Mouse (Mus musculus) CD4-positive helper T cell, adult 2 months (primary cell): ENCODE measurements around the gene Lgals12.
A peak's percentile ranks its signal among the peaks of the same experiment; 100 is the strongest.

Experiments
- DNase-seq: peaks from one replicate; pipeline ENCODE4 v3.0.0-alpha.2; 2012; ENCODE audit warnings: low read depth, missing footprints, low spot score

Lgals12 gene

DNA sequence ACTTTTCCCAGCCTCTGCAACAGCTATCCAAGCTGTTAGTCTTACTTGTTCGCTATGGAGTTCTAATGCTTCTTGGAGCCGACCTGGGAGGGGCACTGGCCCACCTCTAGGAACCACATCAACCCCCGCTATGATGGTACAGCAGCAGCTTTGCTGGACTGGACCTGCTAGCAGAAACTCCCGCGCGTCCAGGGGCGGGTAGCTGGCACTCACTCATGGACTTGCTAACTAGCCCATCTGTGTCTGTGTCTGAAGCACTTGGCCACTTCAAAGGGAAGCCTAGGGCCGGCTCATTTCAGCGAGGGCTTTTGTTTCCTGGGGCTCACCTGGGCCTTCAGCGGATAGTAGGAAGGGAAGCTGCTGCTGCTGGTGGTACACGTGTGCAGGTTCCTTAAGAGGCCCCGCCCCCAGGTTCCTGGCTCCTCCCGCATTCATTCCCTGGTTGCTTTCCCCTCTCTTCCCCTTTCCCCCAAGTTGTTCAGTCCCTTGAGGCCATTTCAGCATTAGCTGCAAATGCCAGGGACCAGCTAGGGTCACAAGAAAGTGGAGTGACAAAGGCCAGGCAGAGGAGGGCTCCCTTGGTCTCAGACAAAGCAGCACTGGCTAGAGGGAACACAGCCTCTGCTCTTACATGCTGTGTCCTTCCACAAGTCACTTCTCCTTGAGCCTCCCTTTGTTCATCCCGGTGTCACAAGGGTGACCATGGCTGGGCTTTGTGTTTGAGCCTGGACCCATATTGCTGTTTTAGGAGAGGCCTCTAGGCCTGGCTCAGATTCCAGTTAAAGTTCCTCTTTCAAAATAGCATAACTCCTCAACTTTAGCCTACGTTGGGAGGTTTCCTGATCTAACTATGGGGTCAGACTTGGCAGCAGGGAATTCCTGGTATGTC, at the start of gene Lgals12:
TSS of gene Lgals12 (minus strand) at position 393 of the 889 bp plus-strand sequence.
- DNase-seq: no peak

- no peak for DNase-seq
Measured at GRCm38 (mm10) chr19:7648913-7649666, 42.1 kb upstream of the Lgals12 start.

- no peak for DNase-seq
Measured at GRCm38 (mm10) chr19:7633786-7634185, 26.8 kb upstream of the Lgals12 start.

GRCm38 (mm10) chr19:7633021-7633420, 26.0 kb upstream of the Lgals12 start:
- DNase-seq: no peak

DNA sequence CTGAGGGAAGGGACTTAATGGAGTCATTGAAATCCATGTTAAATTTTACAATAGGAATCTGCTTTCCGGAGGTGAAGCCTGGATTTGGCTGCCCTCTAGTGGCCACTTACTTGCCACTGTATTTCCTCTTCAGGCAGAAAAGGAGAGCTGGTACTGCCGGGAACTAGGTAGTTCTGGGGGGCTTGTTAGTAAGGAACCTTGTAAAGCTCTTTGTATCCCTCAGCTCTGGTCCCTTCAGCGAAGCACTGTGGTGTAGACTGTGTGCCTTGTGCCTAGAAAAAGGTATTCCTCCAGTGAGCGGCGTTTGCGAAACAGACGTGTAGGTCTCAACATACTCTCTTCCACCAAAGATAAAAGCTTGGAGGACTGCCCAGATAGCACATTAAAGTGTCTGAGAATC, 10.7 kb upstream of the Lgals12 start:
- peak; percentile 39 for DNase-seq

GRCm38 (mm10) chr19:7617085-7617484, 10.1 kb upstream of the Lgals12 start:
- DNase-seq: no peak

DNA sequence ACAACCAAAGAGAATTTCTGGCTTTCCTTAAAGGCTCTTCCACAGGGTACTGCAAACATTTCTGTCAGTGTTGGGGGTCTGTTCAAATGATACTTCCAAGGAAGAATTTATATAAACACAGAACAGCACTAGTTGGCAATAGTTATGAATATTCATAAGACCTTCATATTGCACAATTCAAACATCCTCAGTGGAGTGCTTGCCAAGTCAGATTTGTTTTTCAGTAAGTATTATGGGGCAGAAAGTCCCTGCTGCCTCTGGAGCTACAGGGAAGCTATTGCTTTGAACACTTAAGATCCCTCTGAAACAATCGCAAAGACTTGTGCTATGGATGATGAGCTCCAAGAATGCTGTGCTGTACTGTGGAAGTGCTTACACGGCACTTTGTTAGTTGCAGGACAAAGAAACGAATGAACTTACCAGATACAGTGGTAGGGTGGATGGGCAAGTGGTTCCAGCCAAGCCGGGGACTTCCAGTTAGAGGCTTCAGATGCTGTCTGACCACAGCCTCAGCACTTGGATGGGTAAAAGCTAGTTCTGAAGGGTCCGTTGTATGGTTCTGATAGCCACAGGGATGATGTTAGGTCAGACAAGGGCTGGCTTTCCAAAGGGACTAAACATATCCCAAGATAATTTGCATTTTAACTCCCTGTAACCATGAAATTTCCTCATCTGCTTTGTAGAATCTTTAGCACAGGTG, 9.4 kb upstream of the Lgals12 start:
- DNase-seq: no peak

DNA sequence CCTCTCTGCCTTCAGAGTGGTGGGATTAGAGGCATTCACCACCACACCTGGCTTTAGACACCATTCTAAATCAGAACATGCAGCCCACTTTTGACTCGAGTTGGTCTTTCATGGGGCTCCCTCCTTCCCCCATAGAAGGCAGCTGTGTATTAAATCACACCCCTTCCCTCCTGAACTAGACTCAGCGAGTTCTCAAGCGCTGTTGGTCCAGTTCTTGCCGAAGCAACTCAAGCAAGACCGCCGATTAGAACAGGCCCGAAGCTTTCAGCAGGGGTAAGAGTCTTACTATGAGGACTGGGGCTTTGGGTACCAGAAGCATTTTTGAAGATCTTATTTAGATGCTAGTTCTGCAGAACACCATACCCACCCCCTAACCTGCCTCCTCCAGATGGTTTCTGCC, 6.2 kb upstream of the Lgals12 start:
- no peak for DNase-seq

DNA sequence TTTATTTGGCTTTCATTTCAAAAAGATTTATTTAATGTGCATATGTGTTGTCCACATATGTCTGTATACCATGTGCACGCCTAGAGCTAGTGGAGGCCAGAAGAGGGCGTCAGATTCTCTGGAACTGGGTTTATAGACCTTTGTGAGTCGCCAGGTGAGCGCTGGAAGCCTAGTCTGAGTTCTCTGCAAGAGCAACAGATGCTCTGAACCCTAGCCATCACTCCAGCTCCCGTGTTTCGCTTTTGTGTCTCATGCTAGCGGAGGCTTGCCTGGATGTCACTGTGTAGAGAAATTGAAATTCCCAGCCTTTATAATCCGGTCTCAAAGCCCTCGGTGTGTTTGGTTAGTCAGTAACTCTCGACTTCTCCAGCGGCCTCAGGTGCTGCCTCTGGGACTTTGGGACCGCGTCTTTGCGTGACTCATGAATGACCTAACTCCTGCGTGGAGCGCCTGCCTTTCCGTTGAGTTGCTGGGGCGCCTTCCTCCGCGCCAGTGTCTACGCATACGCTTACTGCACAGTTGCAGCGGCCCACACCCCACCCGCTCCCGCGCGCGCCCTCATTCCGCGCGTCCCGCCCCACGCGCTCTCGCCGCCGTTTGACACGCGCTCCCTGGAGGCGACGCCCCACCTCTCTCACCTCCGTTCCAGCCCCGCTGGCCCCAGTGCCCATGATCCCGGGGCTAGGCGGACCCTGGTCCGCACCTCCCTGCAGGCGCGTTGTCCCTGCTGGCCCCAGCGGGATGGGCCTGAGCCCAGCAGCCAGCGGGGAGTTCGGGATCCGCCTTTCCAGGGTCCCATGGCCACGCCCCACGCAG, 5.2 kb upstream of the Lgals12 start, which contains the start of gene Hrasls5:
TSS of gene Hrasls5 (plus strand) at position 600 of the 816 bp plus-strand sequence.
- DNase-seq: no peak

GRCm38 (mm10) chr19:7607690-7608201, 753 bp upstream of the Lgals12 start:
- DNase-seq: no peak

GRCm38 (mm10) chr19:7605930-7606783, 836 bp downstream of the Lgals12 start:
- DNase-seq: no peak

- DNase-seq: no peak
Measured at GRCm38 (mm10) chr19:7605013-7605412, 2.0 kb downstream of the Lgals12 start.

DNA sequence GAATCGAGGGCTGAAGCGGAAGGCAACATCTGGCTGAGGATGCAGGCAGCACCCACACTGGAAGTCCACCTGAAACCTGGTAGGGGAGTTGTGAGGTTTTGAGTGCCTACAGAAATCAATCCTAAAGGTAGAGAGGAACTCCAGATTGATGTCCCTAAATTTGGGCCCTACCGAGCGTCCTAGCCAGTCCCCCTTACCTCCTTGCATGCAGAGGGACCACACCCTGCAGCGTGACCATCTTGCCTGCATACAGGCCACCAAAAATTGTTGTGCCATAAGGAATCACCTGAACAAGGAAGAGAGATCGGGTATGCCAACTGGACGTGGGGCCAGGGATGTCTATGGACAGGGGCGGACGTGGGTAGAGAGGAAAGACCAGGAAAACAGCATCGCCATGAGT, 2.9 kb downstream of the Lgals12 start:
- no peak for DNase-seq

DNA sequence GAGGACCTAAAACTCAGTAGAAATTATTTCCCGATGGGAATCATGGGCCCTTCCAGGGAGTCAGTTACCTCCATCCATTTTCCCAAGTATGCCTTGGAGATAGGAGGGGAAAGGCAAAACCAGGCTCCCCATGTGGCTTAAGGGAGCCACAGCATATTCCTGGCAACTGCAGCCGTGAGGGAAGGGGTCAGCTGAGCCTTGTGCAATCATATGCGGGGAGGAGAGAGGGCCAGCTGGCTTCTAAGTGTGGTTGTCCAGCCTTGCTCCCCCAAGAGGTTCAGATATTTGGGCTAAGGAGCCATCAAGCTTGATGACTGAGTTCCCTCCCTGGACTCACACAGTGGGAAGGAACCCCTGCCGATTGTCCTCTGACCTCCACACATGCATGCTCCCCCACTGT, 5.4 kb downstream of the Lgals12 start:
- DNase-seq: no peak

DNA sequence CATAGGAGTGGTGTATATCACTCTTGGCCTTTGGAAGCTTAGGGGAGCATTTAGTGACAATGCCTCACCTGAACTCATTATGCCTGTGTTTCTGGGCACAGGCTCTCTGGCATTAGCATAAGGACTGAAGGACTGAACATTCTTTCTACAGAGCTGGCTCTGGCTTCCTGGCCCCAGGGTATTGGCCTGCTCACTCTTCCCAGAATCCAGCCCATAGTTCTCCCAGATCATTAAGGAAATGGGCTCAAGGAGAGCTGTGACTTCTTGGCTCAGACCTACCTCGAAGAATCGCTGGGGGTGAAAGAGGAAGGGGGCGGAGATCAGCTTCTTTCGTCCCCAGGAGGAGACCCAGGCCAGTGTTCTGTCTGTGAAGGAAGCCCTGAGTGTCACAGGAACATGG, 8.5 kb downstream of the Lgals12 start:
- no peak for DNase-seq

DNA sequence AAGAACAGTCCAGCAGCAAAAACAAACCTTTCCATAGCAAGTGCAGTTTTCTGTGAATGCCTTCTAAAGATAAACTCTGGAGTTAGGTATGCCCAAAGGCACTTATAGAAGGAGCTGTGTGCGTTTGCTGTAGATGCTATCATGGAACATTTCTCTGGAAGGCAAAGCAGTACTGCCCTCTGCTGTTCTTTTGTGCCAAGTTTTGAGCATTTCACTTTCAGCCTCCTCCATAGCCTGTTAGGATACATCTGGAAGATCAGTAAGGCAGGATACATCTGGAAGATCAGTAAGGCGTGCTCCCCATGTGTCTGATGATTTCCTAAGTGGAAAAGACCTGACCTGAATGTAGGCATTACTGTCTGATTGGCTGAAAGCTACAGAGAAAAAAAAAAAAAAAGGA, 11.5 kb downstream of the Lgals12 start:
- DNase-seq: peak; percentile 35

DNA sequence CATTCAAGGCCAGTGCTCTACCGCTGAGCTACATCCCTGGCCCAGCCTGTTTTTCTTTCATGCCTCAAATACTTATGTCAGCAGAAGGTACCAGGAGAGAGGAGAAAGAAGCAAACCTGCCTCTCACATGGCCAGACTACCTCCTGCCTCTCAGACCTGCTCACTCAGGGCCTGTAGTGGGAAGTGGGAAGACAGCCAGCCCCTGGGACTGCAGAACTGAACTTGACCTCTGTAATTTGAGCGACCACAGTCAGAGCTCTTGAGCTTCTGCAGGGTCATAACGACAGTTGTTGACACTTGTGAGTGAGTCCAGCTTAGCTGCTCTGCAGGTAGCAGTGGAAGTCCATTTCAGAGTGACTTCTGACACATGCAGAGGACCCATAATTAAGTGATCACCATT, 15.0 kb downstream of the Lgals12 start:
- no peak for DNase-seq

GRCm38 (mm10) chr19:7590795-7591194, 16.2 kb downstream of the Lgals12 start:
- no peak for DNase-seq

- no peak for DNase-seq
Measured at GRCm38 (mm10) chr19:7585764-7586163, 21.2 kb downstream of the Lgals12 start.

DNA sequence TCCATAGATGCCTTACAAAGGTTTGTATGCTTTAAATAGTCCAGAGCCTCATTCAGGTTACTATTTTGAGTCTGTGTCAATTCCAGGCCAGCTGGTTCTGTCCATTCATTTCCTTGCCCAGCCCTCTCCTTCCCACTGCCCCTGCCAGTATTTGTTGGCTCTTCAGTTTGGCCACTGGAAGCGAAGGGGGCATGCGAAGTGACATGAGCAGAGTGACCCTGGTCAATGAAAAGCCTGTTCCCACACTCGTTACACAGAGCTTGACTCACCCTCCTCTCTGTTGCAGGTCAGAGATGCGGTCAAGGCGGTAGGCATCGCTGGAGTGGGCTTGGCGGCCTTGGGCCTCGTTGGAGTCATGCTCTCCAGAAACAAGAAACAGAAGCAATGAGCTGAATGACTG, 21.7 kb downstream of the Lgals12 start:
- no peak for DNase-seq
